Mouse (Mus musculus) testis, adult 2 months (tissue): Measurements from ENCODE around the gene Clstn2. TPM values are rescaled to one million over a fixed set of nuclear protein-coding genes. Genes with fewer than 3 reads are reported as not detected.

Experiments used
- H3K27ac ChIP-seq: fragments of 200-500 bp; 2 replicates; pipeline ENCODE4 v1.5.1; 2012; ENCODE audit warnings: low read depth, low read length; ENCODE audit not compliant: control insufficient read depth, insufficient read depth
- H3K27me3 ChIP-seq: fragments of 200-500 bp; 2 replicates; pipeline ENCODE4 v1.6.1; 2012; ENCODE audit warnings: mild to moderate bottlenecking, low read length, moderate library complexity; ENCODE audit not compliant: control insufficient read depth, insufficient read depth
- H3K36me3 ChIP-seq: fragments of 200-500 bp; 2 replicates; pipeline ENCODE4 v1.6.1; 2012; ENCODE audit warnings: mild to moderate bottlenecking, low read length; ENCODE audit not compliant: control insufficient read depth, insufficient read depth
- H3K4me1 ChIP-seq: fragments of 200-500 bp; 2 replicates; pipeline ENCODE4 v1.6.1; 2012; ENCODE audit warnings: low read length; ENCODE audit not compliant: control insufficient read depth, insufficient read depth
- H3K4me3 ChIP-seq: fragments of 200-500 bp; 2 replicates; pipeline ENCODE4 v1.5.1; 2012; ENCODE audit warnings: low read depth, mild to moderate bottlenecking, low read length, moderate library complexity, mixed read lengths; ENCODE audit not compliant: control insufficient read depth
- CTCF ChIP-seq: fragments of 200-500 bp; IDR thresholded peaks from 2 replicates; pipeline ENCODE4 v1.5.1; 2012; ENCODE audit warnings: low read depth, mild to moderate bottlenecking, inconsistent platforms, low read length, moderate library complexity; ENCODE audit not compliant: control insufficient read depth, insufficient read depth, insufficient replicate concordance
- POLR2A ChIP-seq: fragments of 200-500 bp; IDR thresholded peaks from 2 replicates; pipeline ENCODE4 v1.6.1; 2012; ENCODE audit warnings: low read depth, mild to moderate bottlenecking, inconsistent platforms, low read length, moderate library complexity; ENCODE audit not compliant: control insufficient read depth
- polyA plus RNA-seq: library from polyadenylated mRNA; depleted of rRNA; stranded (reverse); fragments of >200 nt; gene quantifications from 2 replicates; pipeline ENCODE4 v1.2.3, GENCODE M21; 2012

Clstn2 gene
- polyA plus RNA-seq, 1 experiment, result 0.43 TPM

GRCm38 (mm10) chr9:97807031-97807430 lies 225.9 kb downstream of the Clstn2 start:
- no peak for TF ChIP-seq CTCF
- TF ChIP-seq POLR2A, result no peak
- no peaks in the 10 kb centered on the region for H3K27me3 ChIP-seq
- H3K27ac ChIP-seq, result no peak overlapping the region
- H3K36me3 ChIP-seq, result no peaks in the 10 kb centered on the region
- H3K4me3 ChIP-seq, result no peak overlapping the region
- no peaks in the 10 kb centered on the region for H3K4me1 ChIP-seq

DNA sequence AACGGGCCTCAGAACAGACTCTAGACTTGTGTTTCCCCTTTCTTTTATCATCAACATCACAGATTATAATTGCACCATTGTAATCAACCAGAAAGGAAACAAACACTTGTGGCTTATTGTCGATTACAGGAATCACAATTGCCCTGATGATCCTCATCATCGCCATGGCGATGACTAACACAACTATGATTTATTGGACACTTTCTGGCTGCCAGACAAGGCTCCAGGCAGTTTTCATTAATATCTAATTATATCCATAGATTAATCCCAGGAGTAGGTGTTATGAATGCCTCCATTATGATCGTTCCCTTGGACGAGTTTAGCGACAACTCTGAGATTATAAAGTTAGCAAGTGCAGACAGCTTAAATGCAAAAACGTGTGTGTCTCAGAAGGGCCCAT lies 239.3 kb downstream of the Clstn2 start:
- TF ChIP-seq CTCF (no peak), POLR2A (no peak)
- no peaks in the 10 kb centered on the region for H3K36me3 ChIP-seq

GRCm38 (mm10) chr9:97788151-97788670 lies 244.8 kb downstream of the Clstn2 start:
- H3K27me3 ChIP-seq, result no peaks in the 10 kb centered on the region
- no peak overlapping the region for H3K27ac ChIP-seq
- TF ChIP-seq CTCF, result no peak
- TF ChIP-seq POLR2A, result no peak
- no peak overlapping the region for H3K4me3 ChIP-seq
- H3K36me3 ChIP-seq, result no peaks in the 10 kb centered on the region
- no peaks in the 10 kb centered on the region for H3K4me1 ChIP-seq

More for the DNA sequence above, 239.3 kb downstream of the Clstn2 start:
- Histone ChIP-seq H3K27me3 (no peaks in the 10 kb centered on the region), H3K4me1 (no peaks in the 10 kb centered on the region), H3K27ac (no peak overlapping the region), H3K4me3 (no peak overlapping the region)

- no peak overlapping the region for H3K4me3 ChIP-seq
Measured at GRCm38 (mm10) chr9:97780032-97780616, 252.9 kb downstream of the Clstn2 start.

GRCm38 (mm10) chr9:97775770-97776169 lies 257.2 kb downstream of the Clstn2 start:
- no peak for TF ChIP-seq CTCF
- TF ChIP-seq POLR2A, result no peak
- H3K27ac ChIP-seq, result no peak overlapping the region
- H3K4me3 ChIP-seq, result no peak overlapping the region
- no peaks in the 10 kb centered on the region for H3K36me3 ChIP-seq
- no peaks in the 10 kb centered on the region for H3K4me1 ChIP-seq
- H3K27me3 ChIP-seq, result no peaks in the 10 kb centered on the region

More at GRCm38 (mm10) chr9:97780032-97780616, 252.9 kb downstream of the Clstn2 start:
- Histone ChIP-seq H3K36me3 (no peaks in the 10 kb centered on the region), H3K27me3 (no peaks in the 10 kb centered on the region), H3K4me1 (no peaks in the 10 kb centered on the region), H3K27ac (no peak overlapping the region)
- TF ChIP-seq CTCF, result no peak

DNA sequence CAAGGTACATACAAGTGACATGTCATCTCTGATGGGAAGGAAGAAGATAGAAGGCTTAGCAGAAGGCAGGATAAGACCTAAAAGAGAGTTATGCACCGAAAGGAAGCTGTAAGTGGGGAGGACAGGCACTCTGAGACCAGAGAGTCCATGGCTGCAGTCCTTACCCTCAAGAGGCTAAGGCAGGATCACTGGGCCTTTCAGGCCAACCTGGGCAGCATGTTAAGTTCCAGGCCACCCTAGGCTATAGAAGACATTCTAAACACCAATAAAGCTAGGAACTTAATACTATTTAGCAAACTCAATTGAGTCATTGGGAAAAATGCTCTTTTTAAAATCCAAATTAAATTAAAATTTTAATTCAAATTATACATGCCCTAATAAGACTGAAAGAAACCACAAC lies 258.0 kb downstream of the Clstn2 start:
- H3K4me3 ChIP-seq, result no peak overlapping the region
- H3K4me1 ChIP-seq, result no peaks in the 10 kb centered on the region
- TF ChIP-seq CTCF, result no peak
- TF ChIP-seq POLR2A, result no peak
- no peaks in the 10 kb centered on the region for H3K27me3 ChIP-seq
- no peak overlapping the region for H3K27ac ChIP-seq
- no peaks in the 10 kb centered on the region for H3K36me3 ChIP-seq

- no peak overlapping the region for H3K27ac ChIP-seq
- no peaks in the 10 kb centered on the region for H3K4me1 ChIP-seq
- no peak for TF ChIP-seq POLR2A
- TF ChIP-seq CTCF, result no peak
- H3K4me3 ChIP-seq, result no peak overlapping the region
- H3K36me3 ChIP-seq, result no peaks in the 10 kb centered on the region
- H3K27me3 ChIP-seq, result no peaks in the 10 kb centered on the region
Measured at GRCm38 (mm10) chr9:97773911-97774310, 259.1 kb downstream of the Clstn2 start.
